Mouse (Mus musculus): Measurements from ENCODE around the gene F2r. TPM values are rescaled to one million over a fixed set of nuclear protein-coding genes. Genes with fewer than 3 reads are reported as not detected.

Gene F2r
- total and polyA plus RNA-seq, 2 experiments from 2014 or later, result 28.0 to 41.7 TPM

DNA sequence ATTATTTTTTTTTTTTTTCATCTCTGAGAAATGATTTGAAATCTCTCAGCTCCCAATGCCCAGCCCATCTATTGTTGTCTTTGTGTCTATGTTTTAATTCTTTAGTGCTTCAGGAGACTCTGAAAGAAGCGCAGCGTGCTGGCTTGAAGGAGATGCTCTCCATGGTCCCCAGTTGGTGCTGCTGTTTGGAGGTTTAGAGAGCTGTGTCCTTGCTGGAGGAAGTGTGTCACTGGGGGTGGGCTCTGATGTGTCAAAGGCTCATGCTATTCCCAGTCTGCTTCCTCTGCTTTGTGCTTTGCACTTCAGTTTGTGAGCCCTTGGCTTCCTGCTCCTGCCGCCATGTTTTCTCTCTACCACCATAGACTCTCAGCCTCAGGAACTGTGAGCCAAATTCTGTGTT, 50.0 kb downstream of the F2r start:
- ATAC-seq, result no peak
- no peak overlapping the region for H3K4me2 ChIP-seq (ENCODE audit: low read depth)
- TF ChIP-seq CTCF (IDR thresholded peaks at IDR 0.05; ENCODE audit: low read depth), result no peak
- no peaks in the 10 kb centered on the region for H3K4me1 ChIP-seq (ENCODE audit: insufficient read depth)
- no peaks in the 10 kb centered on the region for H3K36me3 ChIP-seq (ENCODE audit: insufficient read depth)
- no peaks in the 10 kb centered on the region for H3K27me3 ChIP-seq (ENCODE audit: insufficient read depth, low read length)
- no peak overlapping the region for H3K9ac ChIP-seq
- H3K9me3 ChIP-seq (ENCODE audit: low read length), result no peaks in the 10 kb centered on the region
- 98% methylated on average over 3 of the region's 3 CpGs for WGBS
- DNase-seq, result no peak
- no peak overlapping the region for H3K4me3 ChIP-seq (ENCODE audit: low read depth, low read length)
- H3K27ac ChIP-seq (ENCODE audit: low read depth, low read length), result no peak overlapping the region

DNA sequence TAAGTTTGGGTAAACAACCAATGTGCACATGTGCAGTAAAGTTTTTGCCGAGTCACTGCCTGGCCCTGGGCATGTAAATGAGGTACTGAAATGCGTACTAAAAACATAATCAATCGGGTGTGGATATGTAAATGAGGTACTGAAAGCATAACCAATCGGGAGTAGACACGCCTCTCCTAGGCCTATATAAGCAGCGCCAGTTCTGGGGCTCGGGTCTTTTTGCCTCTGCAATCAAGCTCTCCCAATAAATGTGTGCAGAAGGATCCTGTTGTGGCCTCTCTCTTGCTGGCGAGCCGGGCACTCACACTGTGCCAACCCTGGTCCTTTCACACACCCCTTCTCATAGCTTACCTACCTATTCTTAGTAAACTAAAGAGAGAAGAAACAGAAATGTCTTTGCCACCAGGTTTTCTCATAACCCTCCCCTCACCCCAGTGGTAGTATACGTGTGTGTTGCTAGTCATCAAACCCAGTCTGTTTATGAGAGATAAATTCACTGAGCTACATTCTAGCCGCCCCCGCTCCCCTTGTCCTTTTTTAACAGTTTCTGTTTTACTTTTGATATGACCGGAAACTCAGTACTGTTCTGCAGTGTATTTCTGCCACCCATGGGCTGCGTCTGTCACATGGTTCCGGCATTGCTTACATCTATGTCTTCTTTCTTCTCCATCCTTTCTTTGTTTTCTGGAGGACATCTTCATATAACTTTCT, 51.3 kb downstream of the F2r start:
- WGBS, result 93% methylated on average over 15 of the region's 15 CpGs
- Histone ChIP-seq H3K27ac (ENCODE audit: low read depth, low read length) (no peak overlapping the region), H3K4me3 (ENCODE audit: low read depth, low read length) (no peak overlapping the region), H3K27me3 (ENCODE audit: insufficient read depth, low read length) (no peaks in the 10 kb centered on the region), H3K4me2 (ENCODE audit: low read depth) (no peak overlapping the region), H3K36me3 (ENCODE audit: insufficient read depth) (no peaks in the 10 kb centered on the region), H3K9me3 (ENCODE audit: low read length) (no peaks in the 10 kb centered on the region), H3K4me1 (ENCODE audit: insufficient read depth) (no peaks in the 10 kb centered on the region), H3K9ac (no peak overlapping the region)
- ATAC-seq, result no peak
- no peak for TF ChIP-seq CTCF (IDR thresholded peaks at IDR 0.05; ENCODE audit: low read depth)
- DNase-seq, result no peak

DNA sequence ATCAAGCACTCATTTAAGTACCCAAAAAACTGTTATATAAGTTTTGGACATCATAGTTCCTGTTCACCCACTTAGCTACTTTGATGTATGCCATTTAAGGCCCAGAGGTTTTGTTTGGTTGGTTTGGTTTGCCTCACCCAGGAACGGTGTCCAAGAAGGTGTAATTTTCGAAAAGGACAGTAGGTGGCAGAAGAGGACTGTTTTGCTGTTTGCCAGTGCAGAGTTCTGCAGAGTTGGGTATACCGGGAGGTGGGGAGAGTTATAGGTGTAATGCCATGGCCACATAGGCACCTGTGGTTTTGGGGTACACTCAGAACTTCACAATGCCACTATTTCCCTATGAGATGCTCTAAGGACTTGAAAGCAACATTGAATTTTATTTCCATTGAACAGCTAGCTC, 54.6 kb downstream of the F2r start:
- no peaks in the 10 kb centered on the region for H3K4me1 ChIP-seq (ENCODE audit: insufficient read depth)
- no peak overlapping the region for H3K4me3 ChIP-seq (ENCODE audit: low read depth, low read length)
- 2% methylated on average over 3 of the region's 3 CpGs for WGBS
- H3K9me3 ChIP-seq (ENCODE audit: low read length), result no peaks in the 10 kb centered on the region
- TF ChIP-seq CTCF (IDR thresholded peaks at IDR 0.05; ENCODE audit: low read depth), result peak; percentile 96
- H3K27me3 ChIP-seq (ENCODE audit: insufficient read depth, low read length), result no peaks in the 10 kb centered on the region
- no peaks in the 10 kb centered on the region for H3K36me3 ChIP-seq (ENCODE audit: insufficient read depth)
- no peak overlapping the region for H3K27ac ChIP-seq (ENCODE audit: low read depth, low read length)
- DNase-seq, result peak; percentile 91
- H3K9ac ChIP-seq, result no peak overlapping the region
- ATAC-seq, result peak; percentile 82
- no peak overlapping the region for H3K4me2 ChIP-seq (ENCODE audit: low read depth)

DNA sequence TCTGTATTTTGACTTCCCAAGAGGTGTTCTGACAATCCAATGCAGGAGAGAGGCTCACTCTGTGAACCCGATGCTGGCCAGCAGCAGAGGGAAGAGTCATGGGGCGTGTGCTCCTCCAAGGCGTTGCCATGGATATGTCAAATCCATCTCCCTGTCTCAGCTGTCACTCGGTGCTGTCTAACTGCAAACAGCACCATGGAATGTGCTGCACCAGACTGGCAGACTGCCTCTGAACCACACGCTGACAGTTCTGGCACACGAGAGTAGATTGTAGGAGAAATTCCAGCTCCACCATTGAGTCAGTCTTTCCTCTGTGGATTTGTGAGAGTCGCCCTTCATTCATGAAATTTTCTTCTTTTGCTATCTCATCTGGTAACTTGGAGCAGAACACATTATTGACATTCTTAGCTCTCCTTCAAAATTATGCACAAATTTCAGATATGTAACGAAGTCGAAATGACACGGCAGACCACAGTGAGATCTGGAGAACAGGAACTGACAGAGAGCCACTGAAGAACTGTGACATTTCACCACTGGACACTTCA, 55.1 kb downstream of the F2r start:
- whole genome bisulfite sequencing, result 39% methylated on average over 10 of the region's 10 CpGs
- ATAC-seq (peak; percentile 93), DNase-seq (peak; percentile 79)
- Histone ChIP-seq H3K9ac (no peak overlapping the region), H3K36me3 (ENCODE audit: insufficient read depth) (no peaks in the 10 kb centered on the region), H3K27me3 (ENCODE audit: insufficient read depth, low read length) (no peaks in the 10 kb centered on the region), H3K4me1 (ENCODE audit: insufficient read depth) (no peaks in the 10 kb centered on the region), H3K4me2 (ENCODE audit: low read depth) (no peak overlapping the region), H3K4me3 (ENCODE audit: low read depth, low read length) (no peak overlapping the region), H3K27ac (ENCODE audit: low read depth, low read length) (no peak overlapping the region), H3K9me3 (ENCODE audit: low read length) (no peaks in the 10 kb centered on the region)
- no peak for TF ChIP-seq CTCF (IDR thresholded peaks at IDR 0.05; ENCODE audit: low read depth)

DNA sequence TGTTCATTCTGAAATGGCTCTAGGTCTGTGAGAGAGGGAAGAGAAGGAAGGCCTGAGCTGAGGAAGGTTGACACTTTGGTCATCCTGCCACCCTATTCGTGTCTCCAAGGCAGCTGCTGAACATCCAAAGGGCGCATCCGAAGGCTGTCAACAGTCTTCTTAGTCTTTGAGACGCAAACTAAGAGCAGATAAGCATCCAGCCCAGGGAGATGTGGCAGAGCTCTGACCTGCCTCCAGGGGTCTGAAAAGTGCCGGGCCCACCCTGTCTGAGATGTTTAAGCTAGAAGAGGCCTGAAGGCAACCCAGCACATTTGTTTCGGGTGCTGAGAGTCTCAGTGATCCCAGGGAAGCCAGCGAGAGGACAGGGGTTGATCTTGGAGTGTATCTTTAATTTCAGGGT, 61.0 kb downstream of the F2r start:
- no peak overlapping the region for H3K4me2 ChIP-seq (ENCODE audit: low read depth)
- no peaks in the 10 kb centered on the region for H3K9me3 ChIP-seq (ENCODE audit: low read length)
- no peaks in the 10 kb centered on the region for H3K27me3 ChIP-seq (ENCODE audit: insufficient read depth, low read length)
- H3K27ac ChIP-seq (ENCODE audit: low read depth, low read length), result no peak overlapping the region
- DNase-seq, result no peak
- no peak for ATAC-seq
- no peaks in the 10 kb centered on the region for H3K36me3 ChIP-seq (ENCODE audit: insufficient read depth)
- no peaks in the 10 kb centered on the region for H3K4me1 ChIP-seq (ENCODE audit: insufficient read depth)
- WGBS, result 85% methylated on average over 7 of the region's 7 CpGs
- no peak overlapping the region for H3K9ac ChIP-seq
- H3K4me3 ChIP-seq (ENCODE audit: low read depth, low read length), result no peak overlapping the region
- no peak for TF ChIP-seq CTCF (IDR thresholded peaks at IDR 0.05; ENCODE audit: low read depth)

DNA sequence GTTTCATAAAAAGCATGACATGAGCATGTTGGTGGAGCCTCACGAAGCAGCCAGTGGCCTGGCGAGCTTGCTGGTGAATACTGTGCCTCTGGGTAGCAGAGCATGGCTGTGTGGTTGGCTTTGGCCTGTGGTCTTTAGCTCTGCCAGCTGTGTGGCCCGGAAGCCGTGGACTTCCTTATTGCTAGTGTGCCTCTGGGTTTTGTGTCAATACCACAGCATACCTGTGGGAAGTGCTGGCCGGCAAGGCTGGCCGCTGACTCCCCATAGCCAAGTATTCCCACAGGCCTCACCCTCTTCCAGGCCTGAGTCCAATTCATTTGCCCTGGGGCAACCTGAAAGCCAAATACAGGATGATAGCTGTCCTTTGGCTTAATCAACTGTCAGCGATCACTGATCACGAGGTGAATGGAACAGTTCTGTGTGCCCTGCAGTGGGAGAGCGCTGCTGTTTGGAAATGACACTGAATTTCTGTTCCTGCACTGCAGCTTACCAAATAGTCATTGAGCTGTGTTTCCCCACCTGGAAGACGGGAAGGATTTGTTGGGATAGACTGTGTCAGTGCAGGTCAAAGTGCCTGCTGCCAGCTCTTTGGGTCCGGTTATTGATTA, 64.3 kb downstream of the F2r start:
- Histone ChIP-seq H3K4me2 (ENCODE audit: low read depth) (no peak overlapping the region), H3K9ac (no peak overlapping the region), H3K27me3 (ENCODE audit: insufficient read depth, low read length) (no peaks in the 10 kb centered on the region), H3K9me3 (ENCODE audit: low read length) (no peaks in the 10 kb centered on the region), H3K4me3 (ENCODE audit: low read depth, low read length) (no peak overlapping the region), H3K4me1 (ENCODE audit: insufficient read depth) (no peaks in the 10 kb centered on the region), H3K27ac (ENCODE audit: low read depth, low read length) (no peak overlapping the region), H3K36me3 (ENCODE audit: insufficient read depth) (no peaks in the 10 kb centered on the region)
- 87% methylated on average over 11 of the region's 11 CpGs for WGBS
- ATAC-seq (no peak), DNase-seq (no peak)
- no peak for TF ChIP-seq CTCF (IDR thresholded peaks at IDR 0.05; ENCODE audit: low read depth)

Other genes with a start within 250 kb of the F2r start
- gene Aggf1, start 243.1 kb downstream of the F2r start, total RNA-seq (2014; rRNA removed), result 34.3 and 36.5 TPM in 2 replicates
- 31.0 and 32.8 TPM in 2 replicates for gene Aggf1, start 243.1 kb downstream of the F2r start, polyA plus RNA-seq (2015; fragmentation: Nextera tagmentation; extraction: Ambion mirVana)
- 4.5 and 4.6 TPM in 2 replicates for gene Crhbp, start 173.6 kb downstream of the F2r start, total RNA-seq (2014; rRNA removed)
- gene Crhbp, start 173.6 kb downstream of the F2r start, polyA plus RNA-seq (2015; fragmentation: Nextera tagmentation; extraction: Ambion mirVana), result 5.1 and 5.5 TPM in 2 replicates
- gene S100z, start 139.8 kb downstream of the F2r start, total RNA-seq (2014; rRNA removed), result not detected in 2 replicates
- not detected in 2 replicates for gene S100z, start 139.8 kb downstream of the F2r start, polyA plus RNA-seq (2015; fragmentation: Nextera tagmentation; extraction: Ambion mirVana)
- gene F2rl1, start 93.3 kb downstream of the F2r start, total RNA-seq (2014; rRNA removed), result 0.19 and 0.23 TPM in 2 replicates
- 0.05 and 0.13 TPM in 2 replicates for gene F2rl1, start 93.3 kb downstream of the F2r start, polyA plus RNA-seq (2015; fragmentation: Nextera tagmentation; extraction: Ambion mirVana)
- 0.10 and 1.1 TPM in 2 replicates for gene F2rl2, start 78.4 kb upstream of the F2r start, total RNA-seq (2014; rRNA removed)
- 0.38 and 0.39 TPM in 2 replicates for gene F2rl2, start 78.4 kb upstream of the F2r start, polyA plus RNA-seq (2015; fragmentation: Nextera tagmentation; extraction: Ambion mirVana)

Data from forebrain, postnatal 0 days (tissue).